Mouse (Mus musculus) MEL (cell line): Measurements from ENCODE around the gene Plin1.

Experiments
- BHLHE40 ChIP-seq: IDR thresholded peaks from 2 replicates; pipeline ENCODE4 v1.6.1; 2012; ENCODE audit warnings: low read depth, mild to moderate bottlenecking, inconsistent platforms, low read length, improper control_type of control experiment, borderline replicate concordance
- CTCF ChIP-seq, 3 experiments: IDR thresholded peaks in 2 of 3; conservative IDR thresholded peaks in 1 of 3; 2 replicates each; pipeline ENCODE4 v1.5.1; 2011 to 2012; ENCODE audit warnings: low read length in 3 of 3, low read depth in 2 of 3, mild to moderate bottlenecking in 2 of 3, improper control_type of control experiment in 1 of 3, inconsistent platforms in 1 of 3, mixed read lengths in 1 of 3, moderate library complexity in 1 of 3; ENCODE audit not compliant: control insufficient read depth in 1 of 3, insufficient read depth in 1 of 3, poor library complexity in 1 of 3, severe bottlenecking in 1 of 3
- NELFE ChIP-seq: IDR thresholded peaks from 2 replicates; pipeline ENCODE4 v1.6.1; 2011; ENCODE audit warnings: low read depth, low read length, improper control_type of control experiment
- POLR2A ChIP-seq, 2 experiments: IDR thresholded peaks; 2 replicates each; pipeline ENCODE4 v1.6.1; 2011 to 2012; ENCODE audit warnings: low read length in 2 of 2, mild to moderate bottlenecking in 2 of 2, control low read depth in 1 of 2, improper control_type of control experiment in 1 of 2, low read depth in 1 of 2, moderate library complexity in 1 of 2; ENCODE audit not compliant: control insufficient read depth in 1 of 2, insufficient read depth in 1 of 2, poor library complexity in 1 of 2
- TAL1 ChIP-seq: IDR thresholded peaks from 2 replicates; pipeline ENCODE4 v1.6.1; 2012; ENCODE audit warnings: mild to moderate bottlenecking, inconsistent platforms, low read length, moderate library complexity, mixed read lengths

GRCm38 (mm10) chr7:79742659-79743536 is 10.2 kb upstream of the Plin1 start, which contains the start of the genes Pex11a and Wdr93:
- TF ChIP-seq NELFE (peak; percentile 51; the same call in 1 of the 2 replicates), CTCF (IDR thresholded peaks at IDR 0.05 in 2 of 3, conservative IDR thresholded peaks at IDR 0.05 in 1 of 3; ENCODE audit: control insufficient read depth in 1 of 3, insufficient read depth in 1 of 3, low read depth in 2 of 3, low read length in 3 of 3, poor library complexity in 1 of 3, severe bottlenecking in 1 of 3) (no peak), POLR2A (IDR thresholded peaks at IDR 0.05; ENCODE audit: control insufficient read depth in 1 of 2, insufficient read depth in 1 of 2, low read depth in 1 of 2, low read length in 2 of 2, poor library complexity in 1 of 2) (peak; percentile 37 to 59; a peak in 2 of 4 replicates), BHLHE40 (no peak), TAL1 (no peak)
